Mouse (Mus musculus): ENCODE measurements around the gene Crygn.

Gene Crygn

GRCm38 (mm10) chr5:24711615-24712014 is 46.2 kb downstream of the Crygn start:
- DNase-seq (ENCODE audit: low spot score in 2 of 2) = no peak

- DNase-seq (ENCODE audit: low spot score in 2 of 2) = no peak
These were observed 47.8 kb downstream of the Crygn start for GRCm38 (mm10) chr5:24709962-24710361.

GRCm38 (mm10) chr5:24704615-24705014 is 53.2 kb downstream of the Crygn start:
- no peak for DNase-seq (ENCODE audit: low spot score in 2 of 2)

- no peak for DNase-seq (ENCODE audit: low spot score in 2 of 2)
These were observed 56.5 kb downstream of the Crygn start for GRCm38 (mm10) chr5:24701271-24701670.

All from cerebellum, postnatal 4 days (tissue).